Mouse (Mus musculus) lung, adult 18-20 months (tissue): ENCODE data around the gene Cd200r1.
"Not testable (repeated sequence)": the region's sequence is repeated elsewhere in the genome, so short reads cannot be mapped to it uniquely, and the experiment has no call there.

Experiments
- DNase-seq, 2 experiments: peaks; one replicate each; pipeline ENCODE4 v3.0.0; 2022; ENCODE audit warnings: mixed read lengths in 2 of 2

Cd200r1 gene

GRCm38 (mm10) chr16:44767506-44767905 lies 2.0 kb downstream of the Cd200r1 start:
- DNase-seq: no peak

- no peak for DNase-seq
These were observed 2.4 kb downstream of the Cd200r1 start for GRCm38 (mm10) chr16:44767967-44768366.

DNA sequence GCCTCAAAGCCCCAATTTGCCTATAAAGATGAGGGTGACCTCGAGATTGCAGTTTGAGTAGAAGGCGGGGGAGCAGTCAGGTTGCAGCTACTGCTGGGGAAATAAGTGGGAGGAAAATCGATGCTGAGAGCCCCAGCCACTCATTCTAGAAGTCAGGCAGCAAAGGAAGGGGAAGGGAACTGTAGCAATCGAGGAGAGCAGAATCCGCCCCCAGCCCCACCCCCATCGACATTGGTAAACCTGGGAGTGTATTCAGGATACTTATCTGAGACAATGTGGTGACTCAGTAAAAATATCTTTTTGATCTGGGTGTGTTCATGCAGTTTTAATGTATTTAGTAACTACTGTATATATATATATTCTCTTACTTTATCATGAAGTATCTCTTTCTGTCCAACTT lies 7.0 kb downstream of the Cd200r1 start:
- no peak for DNase-seq

GRCm38 (mm10) chr16:44773673-44774072 lies 8.1 kb downstream of the Cd200r1 start:
- no peak for DNase-seq

DNA sequence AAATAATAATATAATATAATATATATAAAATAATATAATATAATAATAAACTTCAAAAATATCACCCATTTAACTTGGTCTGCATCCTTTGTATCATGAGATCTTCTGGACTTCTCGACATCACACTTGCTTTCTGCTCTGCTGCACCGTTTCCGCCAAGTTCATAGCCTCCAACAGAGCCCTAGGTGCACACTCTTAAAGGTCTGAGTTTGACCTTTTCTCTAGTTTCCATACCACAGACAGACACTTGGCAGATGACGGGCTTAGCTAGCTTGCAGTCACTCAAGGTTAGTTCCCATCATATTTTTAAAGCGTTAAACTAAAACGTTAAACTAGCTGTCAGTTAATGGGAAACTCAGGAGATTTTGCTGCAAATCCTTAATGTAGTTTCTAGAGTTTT lies 8.7 kb downstream of the Cd200r1 start:
- DNase-seq: no peak

GRCm38 (mm10) chr16:44778538-44779147 lies 13.1 kb downstream of the Cd200r1 start:
- DNase-seq: peak; percentile 39 to 46

- DNase-seq: no peak
These were observed 14.0 kb downstream of the Cd200r1 start for GRCm38 (mm10) chr16:44779494-44779893.

DNA sequence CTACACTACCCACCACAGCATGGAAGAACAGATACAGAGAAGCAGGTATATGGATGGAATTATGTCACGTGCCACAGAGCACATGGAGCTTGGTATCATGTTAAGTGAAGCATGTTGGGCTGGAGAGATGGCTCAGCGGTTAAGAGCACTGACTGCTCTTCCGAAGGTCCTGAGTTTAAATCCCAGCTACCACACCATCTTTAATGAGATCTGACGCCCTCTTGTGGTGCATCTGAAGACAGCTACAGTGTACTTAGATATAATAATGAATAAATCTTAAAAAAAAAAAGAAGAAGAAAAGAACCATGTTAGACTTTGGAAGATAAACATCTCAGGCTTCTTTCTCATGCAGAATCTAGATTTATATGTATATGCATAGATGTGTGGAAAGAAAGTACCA lies 15.2 kb downstream of the Cd200r1 start:
- DNase-seq: no peak

DNA sequence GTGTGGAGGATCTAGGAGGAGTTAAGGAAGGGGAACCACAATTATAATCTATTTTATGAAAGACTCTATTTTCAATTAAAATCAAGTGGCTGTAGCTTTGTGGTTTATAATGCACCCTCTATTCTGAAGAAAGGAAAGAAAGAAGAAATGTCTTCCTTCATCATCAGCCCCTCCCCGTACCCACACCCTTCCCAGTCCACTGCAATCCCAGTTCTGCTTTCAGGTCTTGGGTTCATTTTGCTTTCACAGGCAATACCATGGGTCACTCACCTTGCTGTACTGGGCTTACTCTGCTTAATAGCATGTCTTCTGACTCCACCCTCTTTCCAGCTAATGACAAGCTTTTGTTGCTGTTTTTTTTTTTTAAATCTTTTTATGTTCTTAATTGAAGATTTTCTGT lies 21.4 kb downstream of the Cd200r1 start:
- DNase-seq: no peak

DNA sequence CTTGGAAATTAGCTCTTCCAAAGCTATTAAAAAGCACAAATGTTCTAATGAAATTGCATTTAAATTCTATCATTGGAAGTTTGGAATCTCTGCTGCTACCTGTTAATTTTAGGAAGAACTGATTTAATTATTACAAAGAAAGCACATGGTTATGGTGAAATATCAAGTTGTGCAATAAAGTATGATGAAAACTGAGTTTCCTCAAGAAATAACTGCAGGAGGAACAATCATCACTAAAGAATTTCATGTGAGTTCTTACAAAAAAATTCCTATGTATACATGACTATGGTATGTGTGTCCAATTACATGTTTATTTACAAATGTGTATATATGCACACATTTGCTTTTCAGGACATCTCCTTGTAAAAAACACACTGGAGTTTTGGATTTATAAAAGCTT lies 28.9 kb downstream of the Cd200r1 start:
- DNase-seq: no peak

- DNase-seq: no peak
These were observed 40.4 kb downstream of the Cd200r1 start for GRCm38 (mm10) chr16:44805976-44806375.

DNA sequence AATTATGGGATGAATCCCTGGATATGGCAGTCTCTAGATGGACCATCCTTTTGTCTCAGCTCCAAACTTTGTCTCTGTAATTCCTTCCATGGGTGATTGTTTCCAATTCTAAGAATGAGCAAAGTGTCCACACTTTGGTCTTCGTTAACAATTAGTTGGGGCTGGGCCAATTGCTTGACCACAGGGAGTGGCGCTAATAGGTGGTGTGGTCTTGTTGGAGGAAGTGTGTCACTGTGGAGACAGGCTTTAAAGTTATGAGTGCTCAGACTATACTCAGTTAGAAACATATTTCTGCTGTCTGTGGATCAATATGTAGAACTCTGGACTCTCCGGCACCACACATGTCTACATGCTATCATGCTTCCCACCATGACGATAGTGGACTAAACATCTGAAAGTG lies 44.7 kb downstream of the Cd200r1 start:
- DNase-seq: peak in 1 of 2 experiments; percentile 10

GRCm38 (mm10) chr16:44811544-44811943 lies 46.0 kb downstream of the Cd200r1 start, which contains the start of gene Cd200r4:
Gene Cd200r4 (plus strand): TSS chr16:44811733.
- peak in 1 of 2 experiments; percentile 1 for DNase-seq

DNA sequence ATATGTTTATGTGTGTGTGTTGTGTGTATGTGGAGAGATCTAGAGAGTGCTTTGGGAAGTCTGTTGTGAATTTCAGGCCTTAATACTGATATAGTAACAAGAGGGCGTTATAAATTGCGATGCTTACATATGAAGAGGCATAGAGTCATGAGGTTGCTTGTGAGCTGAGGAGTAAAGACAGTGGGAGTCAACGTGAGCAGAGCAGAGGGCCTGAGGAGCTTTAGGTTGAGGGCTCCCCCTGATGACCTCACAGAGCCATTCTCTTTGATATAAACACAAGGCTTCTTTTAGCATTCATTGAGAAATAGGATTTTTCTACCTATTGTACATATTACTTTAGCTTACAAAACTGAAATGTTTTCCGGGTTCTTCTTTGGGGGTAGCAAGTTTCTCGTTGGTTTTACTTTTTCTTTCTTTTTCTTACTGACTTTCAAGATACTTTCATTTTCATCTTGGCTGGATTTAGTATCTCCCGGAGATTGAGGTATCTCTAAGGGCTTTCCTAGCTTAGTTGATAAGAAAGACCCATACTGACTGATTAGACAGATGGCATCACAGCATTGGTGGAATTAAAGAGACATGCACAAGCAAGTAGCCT lies 47.0 kb downstream of the Cd200r1 start:
- no peak for DNase-seq

GRCm38 (mm10) chr16:44818010-44818409 lies 52.5 kb downstream of the Cd200r1 start:
- no peak for DNase-seq

GRCm38 (mm10) chr16:44820545-44820944 lies 55.0 kb downstream of the Cd200r1 start:
- no peak for DNase-seq

GRCm38 (mm10) chr16:44832286-44832685 lies 66.8 kb downstream of the Cd200r1 start:
- DNase-seq: no peak

DNA sequence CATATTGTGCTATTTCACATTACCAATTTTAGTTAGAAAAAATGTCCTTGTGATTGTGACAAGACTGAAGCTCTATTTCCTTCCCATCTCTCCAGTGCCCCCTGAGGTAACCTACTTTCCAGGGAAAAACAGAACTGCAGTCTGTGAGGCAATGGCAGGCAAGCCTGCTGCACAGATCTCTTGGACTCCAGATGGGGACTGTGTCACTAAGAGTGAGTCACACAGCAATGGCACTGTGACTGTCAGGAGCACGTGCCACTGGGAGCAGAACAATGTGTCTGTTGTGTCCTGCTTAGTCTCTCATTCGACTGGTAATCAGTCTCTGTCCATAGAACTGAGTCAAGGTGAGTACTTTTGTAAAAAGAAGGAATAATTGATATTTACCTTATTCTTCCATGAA lies 67.7 kb downstream of the Cd200r1 start:
- DNase-seq: not testable (repeated sequence)
